Mouse (Mus musculus): ENCODE measurements around the gene Odaph.

- TF ChIP-seq CTCF (IDR thresholded peaks at IDR 0.05; ENCODE audit: insufficient read depth, low read depth, low read length) (no peak), POLR2A (IDR thresholded peaks at IDR 0.05; ENCODE audit: insufficient read depth, low read depth, low read length) (no peak)
Measured at GRCm38 (mm10) chr5:91959096-91959495, 28.2 kb upstream of the Odaph start.

Data from olfactory bulb, adult 2 months (tissue).